Mouse (Mus musculus): ENCODE data around the gene Zfp865. TPM values are rescaled to one million over a fixed set of nuclear protein-coding genes. Genes with fewer than 3 reads are reported as not detected.

Zfp865 gene
- polyA plus RNA-seq, 1 experiment from 2014 or later: 3.5 TPM

- WGBS: 13% methylated on average over 6 of the region's 6 CpGs
- peak overlapping the region; percentile 73 for H3K4me2 ChIP-seq (ENCODE audit: low read depth, low read length)
- peak overlapping the region; percentile 99 for H3K9ac ChIP-seq (ENCODE audit: low read depth, low read length)
- peaks cover 17% of the 10 kb centered on the region; the same call in 1 of the 2 replicates for H3K36me3 ChIP-seq (ENCODE audit: control insufficient read depth, insufficient read depth, low read length)
- H3K27me3 ChIP-seq (replicated peaks; ENCODE audit: control insufficient read depth, insufficient read depth, low read length): no peaks in the 10 kb centered on the region
- peaks cover 10% of the 10 kb centered on the region for H3K4me1 ChIP-seq (ENCODE audit: control insufficient read depth, insufficient read depth, low read length)
- peak overlapping the region; percentile 100 for H3K4me3 ChIP-seq (ENCODE audit: low read length)
- no peak for ATAC-seq
- peak overlapping the region; percentile 97 for H3K27ac ChIP-seq (ENCODE audit: low read length)
- H3K9me3 ChIP-seq (ENCODE audit: control insufficient read depth, low read length): no peaks in the 10 kb centered on the region
Observed at GRCm38 (mm10) chr7:5080815-5081214, 60.6 kb downstream of the Zfp865 start.

GRCm38 (mm10) chr7:5081241-5081640 is 61.1 kb downstream of the Zfp865 start:
- peak overlapping the region; percentile 73 for H3K4me2 ChIP-seq (ENCODE audit: low read depth, low read length)
- H3K9me3 ChIP-seq (ENCODE audit: control insufficient read depth, low read length): no peaks in the 10 kb centered on the region
- peaks cover 14% of the 10 kb centered on the region; the same call in 1 of the 2 replicates for H3K36me3 ChIP-seq (ENCODE audit: control insufficient read depth, insufficient read depth, low read length)
- H3K27ac ChIP-seq (ENCODE audit: low read length): peak overlapping the region; percentile 97
- no peak for ATAC-seq
- no peaks in the 10 kb centered on the region for H3K27me3 ChIP-seq (replicated peaks; ENCODE audit: control insufficient read depth, insufficient read depth, low read length)
- peaks cover 12% of the 10 kb centered on the region for H3K4me1 ChIP-seq (ENCODE audit: control insufficient read depth, insufficient read depth, low read length)
- peak overlapping the region; percentile 100 for H3K4me3 ChIP-seq (ENCODE audit: low read length)
- 65% methylated on average over 6 of the region's 6 CpGs for WGBS
- H3K9ac ChIP-seq (ENCODE audit: low read depth, low read length): peak overlapping the region; percentile 99

- Histone ChIP-seq H3K27ac (ENCODE audit: low read length) (peak overlapping the region; percentile 55), H3K4me3 (ENCODE audit: low read length) (peak overlapping the region; percentile 100), H3K9ac (ENCODE audit: low read depth, low read length) (peak overlapping the region; percentile 99), H3K27me3 (replicated peaks; ENCODE audit: control insufficient read depth, insufficient read depth, low read length) (no peaks in the 10 kb centered on the region), H3K4me2 (ENCODE audit: low read depth, low read length) (peak overlapping the region; percentile 73), H3K4me1 (ENCODE audit: control insufficient read depth, insufficient read depth, low read length) (peaks cover 14% of the 10 kb centered on the region), H3K36me3 (ENCODE audit: control insufficient read depth, insufficient read depth, low read length) (peaks cover 8% of the 10 kb centered on the region; the same call in 1 of the 2 replicates), H3K9me3 (ENCODE audit: control insufficient read depth, low read length) (no peaks in the 10 kb centered on the region)
- 86% methylated on average over 2 of the region's 2 CpGs for WGBS
- ATAC-seq: no peak
Observed at GRCm38 (mm10) chr7:5081939-5082338, 61.8 kb downstream of the Zfp865 start.

GRCm38 (mm10) chr7:5083325-5084105 is 63.3 kb downstream of the Zfp865 start:
- peak overlapping the region; percentile 77 for H3K27ac ChIP-seq (ENCODE audit: low read length)
- no peaks in the 10 kb centered on the region for H3K9me3 ChIP-seq (ENCODE audit: control insufficient read depth, low read length)
- ATAC-seq: peak; percentile 28
- 0 out of 2 replicates have a peak, but pooled peaks cover 3% of the 10 kb centered on the region for H3K36me3 ChIP-seq (ENCODE audit: control insufficient read depth, insufficient read depth, low read length)
- peak overlapping the region; percentile 45; the same call in 1 of the 2 replicates for H3K9ac ChIP-seq (ENCODE audit: low read depth, low read length)
- H3K4me2 ChIP-seq (ENCODE audit: low read depth, low read length): peak overlapping the region; percentile 21; the same call in 1 of the 2 replicates
- peaks cover 17% of the 10 kb centered on the region for H3K4me1 ChIP-seq (ENCODE audit: control insufficient read depth, insufficient read depth, low read length)
- H3K4me3 ChIP-seq (ENCODE audit: low read length): peak overlapping the region; percentile 2; the same call in 1 of the 2 replicates
- 74% methylated on average over 18 of the region's 18 CpGs for WGBS
- no peaks in the 10 kb centered on the region for H3K27me3 ChIP-seq (replicated peaks; ENCODE audit: control insufficient read depth, insufficient read depth, low read length)

GRCm38 (mm10) chr7:5085512-5085911 is 65.3 kb downstream of the Zfp865 start:
- Histone ChIP-seq H3K27ac (ENCODE audit: low read length) (no peak overlapping the region), H3K4me3 (ENCODE audit: low read length) (no peak overlapping the region)

More at GRCm38 (mm10) chr7:5085512-5085911, 65.3 kb downstream of the Zfp865 start:
- 0 out of 2 replicates have a peak, but pooled peaks cover 3% of the 10 kb centered on the region for H3K36me3 ChIP-seq (ENCODE audit: control insufficient read depth, insufficient read depth, low read length)
- no peak for ATAC-seq
- no peak overlapping the region for H3K9ac ChIP-seq (ENCODE audit: low read depth, low read length)
- H3K9me3 ChIP-seq (ENCODE audit: control insufficient read depth, low read length): no peaks in the 10 kb centered on the region
- H3K4me1 ChIP-seq (ENCODE audit: control insufficient read depth, insufficient read depth, low read length): peaks cover 17% of the 10 kb centered on the region
- WGBS: 86% methylated on average over 1 of the region's 1 CpGs
- no peak overlapping the region for H3K4me2 ChIP-seq (ENCODE audit: low read depth, low read length)
- H3K27me3 ChIP-seq (replicated peaks; ENCODE audit: control insufficient read depth, insufficient read depth, low read length): no peaks in the 10 kb centered on the region

Other genes starting within 250 kb of the Zfp865 start
- gene Fam71e2, start 249.1 kb upstream of the Zfp865 start, polyA plus RNA-seq (2015; fragmentation: Nextera tagmentation; extraction: Ambion mirVana): not detected in 2 replicates
- 0.09 TPM in 1 of 2 replicates, not detected in the other for gene Il11, start 237.5 kb upstream of the Zfp865 start, polyA plus RNA-seq (2015; fragmentation: Nextera tagmentation; extraction: Ambion mirVana)
- gene Tmem190, start 237.4 kb upstream of the Zfp865 start, polyA plus RNA-seq (2015; fragmentation: Nextera tagmentation; extraction: Ambion mirVana): 0.75 and 1.0 TPM in 2 replicates
- gene Tmem238, start 230.7 kb upstream of the Zfp865 start, polyA plus RNA-seq (2015; fragmentation: Nextera tagmentation; extraction: Ambion mirVana): 32.8 and 35.9 TPM in 2 replicates
- 320 and 345 TPM in 2 replicates for gene Rpl28, start 227.5 kb upstream of the Zfp865 start, polyA plus RNA-seq (2015; fragmentation: Nextera tagmentation; extraction: Ambion mirVana)
- 238 and 256 TPM in 2 replicates for gene Ube2s, start 207.8 kb upstream of the Zfp865 start, polyA plus RNA-seq (2015; fragmentation: Nextera tagmentation; extraction: Ambion mirVana)
- 0.12 and 0.15 TPM in 2 replicates for gene Shisa7, start 175.7 kb upstream of the Zfp865 start, polyA plus RNA-seq (2015; fragmentation: Nextera tagmentation; extraction: Ambion mirVana)
- 17.8 and 22.9 TPM in 2 replicates for gene Isoc2b, start 150.1 kb upstream of the Zfp865 start, polyA plus RNA-seq (2015; fragmentation: Nextera tagmentation; extraction: Ambion mirVana)
- 1.4 TPM in 2 replicates for gene Isoc2a, start 143.2 kb upstream of the Zfp865 start, polyA plus RNA-seq (2015; fragmentation: Nextera tagmentation; extraction: Ambion mirVana)
- gene Gm36210, start 113.9 kb upstream of the Zfp865 start, polyA plus RNA-seq (2015; fragmentation: Nextera tagmentation; extraction: Ambion mirVana): not detected in 2 replicates
- gene Zfp628, start 105.2 kb upstream of the Zfp865 start, polyA plus RNA-seq (2015; fragmentation: Nextera tagmentation; extraction: Ambion mirVana): 2.7 TPM in 2 replicates
- gene Nat14, start 98.3 kb upstream of the Zfp865 start, polyA plus RNA-seq (2015; fragmentation: Nextera tagmentation; extraction: Ambion mirVana): 3.1 and 3.6 TPM in 2 replicates
- gene Ssc5d, start 94.6 kb upstream of the Zfp865 start, polyA plus RNA-seq (2015; fragmentation: Nextera tagmentation; extraction: Ambion mirVana): 3.6 and 3.7 TPM in 2 replicates
- gene Sbk2, start 56.0 kb upstream of the Zfp865 start, polyA plus RNA-seq (2015; fragmentation: Nextera tagmentation; extraction: Ambion mirVana): 0.56 and 0.58 TPM in 2 replicates
- gene Sbk3, start 49.2 kb upstream of the Zfp865 start, polyA plus RNA-seq (2015; fragmentation: Nextera tagmentation; extraction: Ambion mirVana): not detected in 2 replicates
- 20.3 and 21.7 TPM in 2 replicates for gene Zfp579, start 24.2 kb upstream of the Zfp865 start, polyA plus RNA-seq (2015; fragmentation: Nextera tagmentation; extraction: Ambion mirVana)
- 24.3 and 27.3 TPM in 2 replicates for gene Zfp524, start 6.0 kb upstream of the Zfp865 start, polyA plus RNA-seq (2015; fragmentation: Nextera tagmentation; extraction: Ambion mirVana)
- 25.4 and 27.1 TPM in 2 replicates for gene Fiz1, start 5.7 kb upstream of the Zfp865 start, polyA plus RNA-seq (2015; fragmentation: Nextera tagmentation; extraction: Ambion mirVana)
- gene Gm44973, start 4.9 kb upstream of the Zfp865 start, polyA plus RNA-seq (2015; fragmentation: Nextera tagmentation; extraction: Ambion mirVana): 3.6 and 4.7 TPM in 2 replicates
- gene Ccdc106, start 177 bp downstream of the Zfp865 start, polyA plus RNA-seq (2015; fragmentation: Nextera tagmentation; extraction: Ambion mirVana): 10.1 and 13.7 TPM in 2 replicates
- gene 4632433K11Rik, start 13.7 kb downstream of the Zfp865 start, polyA plus RNA-seq (2015; fragmentation: Nextera tagmentation; extraction: Ambion mirVana): not detected in 2 replicates
- gene Zfp784, start 18.1 kb downstream of the Zfp865 start, polyA plus RNA-seq (2015; fragmentation: Nextera tagmentation; extraction: Ambion mirVana): 7.9 and 8.0 TPM in 2 replicates
- 18.2 and 20.2 TPM in 2 replicates for gene Zfp580, start 31.2 kb downstream of the Zfp865 start, polyA plus RNA-seq (2015; fragmentation: Nextera tagmentation; extraction: Ambion mirVana)
- 107 and 112 TPM in 2 replicates for gene U2af2, start 41.8 kb downstream of the Zfp865 start, polyA plus RNA-seq (2015; fragmentation: Nextera tagmentation; extraction: Ambion mirVana)
- 75.0 and 87.4 TPM in 2 replicates for gene Epn1, start 59.9 kb downstream of the Zfp865 start, polyA plus RNA-seq (2015; fragmentation: Nextera tagmentation; extraction: Ambion mirVana)
- gene Rfpl4, start 96.6 kb downstream of the Zfp865 start, polyA plus RNA-seq (2015; fragmentation: Nextera tagmentation; extraction: Ambion mirVana): not detected in 2 replicates
- gene Rasl2-9, start 105.6 kb downstream of the Zfp865 start, polyA plus RNA-seq (2015; fragmentation: Nextera tagmentation; extraction: Ambion mirVana): 0.67 and 0.80 TPM in 2 replicates
- not detected in 2 replicates for gene Vmn1r55, start 129.3 kb downstream of the Zfp865 start, polyA plus RNA-seq (2015; fragmentation: Nextera tagmentation; extraction: Ambion mirVana)
- not detected in 2 replicates for gene Vmn1r56, start 176.4 kb downstream of the Zfp865 start, polyA plus RNA-seq (2015; fragmentation: Nextera tagmentation; extraction: Ambion mirVana)
- gene Vmn1r57, start 198.1 kb downstream of the Zfp865 start, polyA plus RNA-seq (2015; fragmentation: Nextera tagmentation; extraction: Ambion mirVana): not detected in 2 replicates